Mouse (Mus musculus): Measurements from ENCODE around the gene Ctsh.

DNA sequence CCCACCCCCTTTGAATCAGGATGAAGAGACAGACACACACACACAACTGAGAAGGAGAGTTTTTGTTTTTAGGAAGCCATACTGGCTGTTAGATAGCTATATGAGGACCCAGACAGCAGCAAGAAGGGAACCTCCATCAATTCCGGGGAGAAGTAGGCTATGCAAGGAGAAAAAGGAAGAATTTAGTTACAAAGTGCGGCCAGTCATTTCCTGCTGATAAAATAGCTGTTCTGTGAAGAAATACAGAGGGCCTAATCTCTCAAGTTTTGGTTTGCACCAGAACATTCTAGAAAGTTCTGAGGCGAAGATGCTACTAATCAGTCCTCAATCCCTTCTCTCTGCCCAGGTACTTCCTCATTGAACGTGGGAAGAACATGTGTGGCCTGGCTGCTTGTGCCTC is 21.4 kb downstream of the Ctsh start:
- TF ChIP-seq POLR2A (IDR thresholded peaks at IDR 0.05; ENCODE audit: borderline replicate concordance, extremely low read depth, low read depth, low read length) (no peak), CTCF (IDR thresholded peaks at IDR 0.05; ENCODE audit: insufficient read depth, low read length) (no peak)

All from lung, adult 2 months (tissue).